ENCODE assay signal across 8 mouse cellular contexts in genomic region chr12:24831153-24831963, GRCm38 (mm10). TPM values are rescaled to one million over a fixed set of nuclear protein-coding genes. Genes with fewer than 3 reads are reported as not detected.
DNase-seq lines count a peak whose midpoint lies in the region; ATAC-seq and TF ChIP-seq lines count a peak whose summit lies in the region.

No protein-coding gene starts in this region.

- H3K9me3 ChIP-seq in embryonic facial prominence, embryonic 15.5 days (replicated peaks): no peaks in the 10 kb centered on the region
- no peaks in the 10 kb centered on the region for H3K9me3 ChIP-seq in stomach, embryonic 14.5 days (ENCODE audit: control insufficient read depth, low read depth, low read length)

- H3K27me3 ChIP-seq in embryonic facial prominence, embryonic 15.5 days: no peaks in the 10 kb centered on the region
- no peaks in the 10 kb centered on the region for H3K27me3 ChIP-seq in myocyte (ENCODE audit: control insufficient read depth, insufficient read depth, insufficient read length)
- H3K27me3 ChIP-seq in stomach, embryonic 14.5 days (ENCODE audit: control insufficient read depth, insufficient read depth, low read length): no peaks in the 10 kb centered on the region

- peak overlapping the region; percentile 91 for H3ac ChIP-seq in myocyte (ENCODE audit: control insufficient read depth, insufficient read length)

- H3K4me3 ChIP-seq in bone marrow macrophage, adult 2 months (ENCODE audit: insufficient read depth, low read length): peak overlapping the region; percentile 69
- H3K4me3 ChIP-seq in embryonic facial prominence, embryonic 15.5 days (replicated peaks): peak overlapping the region; percentile 95
- H3K4me3 ChIP-seq in myocyte: peak overlapping the region; percentile 30
- peak overlapping the region; percentile 82 for H3K4me3 ChIP-seq in stomach, embryonic 14.5 days (ENCODE audit: low read depth, low read length)

- TF ChIP-seq POLR2A in bone marrow macrophage, adult 2 months (IDR thresholded peaks at IDR 0.05; ENCODE audit: borderline replicate concordance, low read depth, low read length): no peak
- TF ChIP-seq POLR2A in myocyte (IDR thresholded peaks at IDR 0.05; ENCODE audit: insufficient read length, low read depth): peak; percentile 89

- WGBS in embryonic facial prominence, embryonic 15.5 days: under 1% methylated on average over 71 of the region's 95 CpGs
- WGBS in stomach, embryonic 14.5 days: under 1% methylated on average over 82 of the region's 95 CpGs

- H3K79me2 ChIP-seq in myocyte (ENCODE audit: control insufficient read depth, insufficient read depth): peaks cover 4% of the 10 kb centered on the region

- peak; percentile 36 to 45 for DNase-seq in B cell, adult 2 months
- DNase-seq in heart, adult 9 months (ENCODE audit: low spot score in 2 of 2): peak; percentile 78 to 83
- peak; percentile 52 for DNase-seq in kidney, adult 9 months
- peak; percentile 86 for DNase-seq in liver

- peak overlapping the region; percentile 69 for H3K4me2 ChIP-seq in embryonic facial prominence, embryonic 15.5 days (replicated peaks)
- H3K4me2 ChIP-seq in myocyte (ENCODE audit: low read depth): peak overlapping the region; percentile 86
- peak overlapping the region; percentile 78 for H3K4me2 ChIP-seq in stomach, embryonic 14.5 days (replicated peaks; ENCODE audit: low read depth, low read length)

- H3K4me1 ChIP-seq in bone marrow macrophage, adult 2 months (ENCODE audit: control insufficient read depth, insufficient read depth, low read length): no peaks in the 10 kb centered on the region
- peaks cover 25% of the 10 kb centered on the region for H3K4me1 ChIP-seq in embryonic facial prominence, embryonic 15.5 days
- peaks cover 23% of the 10 kb centered on the region; the same call in 1 of the 2 replicates for H3K4me1 ChIP-seq in stomach, embryonic 14.5 days (ENCODE audit: control insufficient read depth, insufficient read depth, low read length)

- TF ChIP-seq CTCF in bone marrow macrophage, adult 2 months (IDR thresholded peaks at IDR 0.05; ENCODE audit: low read depth, low read length): no peak

- peak; percentile 100 for ATAC-seq in embryonic facial prominence, embryonic 15.5 days (ENCODE audit: insufficient number of reproducible peaks, low FRiP score, low TSS enrichment, low read depth)
- peak; percentile 99 for ATAC-seq in stomach, embryonic 14.5 days (ENCODE audit: insufficient number of reproducible peaks, insufficient read depth, low FRiP score, low read depth)

- peak overlapping the region; percentile 93 for H3K9ac ChIP-seq in embryonic facial prominence, embryonic 15.5 days
- H3K9ac ChIP-seq in stomach, embryonic 14.5 days (replicated peaks; ENCODE audit: low read depth, low read length): peak overlapping the region; percentile 96

- H3K36me3 ChIP-seq in embryonic facial prominence, embryonic 15.5 days: no peaks in the 10 kb centered on the region
- H3K36me3 ChIP-seq in myocyte (ENCODE audit: control insufficient read depth, insufficient read depth): no peaks in the 10 kb centered on the region
- H3K36me3 ChIP-seq in stomach, embryonic 14.5 days (ENCODE audit: control insufficient read depth, insufficient read depth, low read length): no peaks in the 10 kb centered on the region

- H3K27ac ChIP-seq in bone marrow macrophage, adult 2 months (ENCODE audit: insufficient read depth, low read depth, low read length): no peak overlapping the region
- peak overlapping the region; percentile 93 for H3K27ac ChIP-seq in embryonic facial prominence, embryonic 15.5 days (replicated peaks)
- peak overlapping the region; percentile 92 for H3K27ac ChIP-seq in stomach, embryonic 14.5 days (ENCODE audit: low read length)

TF ChIP-seq in myocyte, 11 proteins besides CTCF, POLR2A, EP300 and RAD21:
- TF ChIP-seq CEBPB (IDR thresholded peaks at IDR 0.05; ENCODE audit: insufficient read depth, poor library complexity, severe bottlenecking): no peak
- TF ChIP-seq MAX (IDR thresholded peaks at IDR 0.05; ENCODE audit: low read depth): no peak
- TF ChIP-seq POLR2AphosphoS2 (IDR thresholded peaks at IDR 0.05; ENCODE audit: insufficient read length, low read depth): peak; percentile 81
- no peak for TF ChIP-seq REST (IDR thresholded peaks at IDR 0.05; ENCODE audit: insufficient read depth, insufficient read length)
- peak in 2 of 3 experiments; percentile 3 to 9 for TF ChIP-seq MYOD1 (IDR thresholded peaks at IDR 0.05; ENCODE audit: control insufficient read depth in 1 of 3, insufficient read length in 2 of 3, low read depth in 2 of 3)
- TF ChIP-seq E2F4 (IDR thresholded peaks at IDR 0.05; ENCODE audit: insufficient read depth): no peak
- no peak for TF ChIP-seq TCF3 (IDR thresholded peaks at IDR 0.05; ENCODE audit: insufficient read length, low read depth)
- TF ChIP-seq TCF12 (IDR thresholded peaks at IDR 0.05; ENCODE audit: insufficient read depth, poor library complexity, severe bottlenecking): no peak
- no peak for TF ChIP-seq SRF (IDR thresholded peaks at IDR 0.05; ENCODE audit: control insufficient read depth, insufficient read length, low read depth)
- peak in 1 of 3 experiments; percentile 36 for TF ChIP-seq MYOG (IDR thresholded peaks at IDR 0.05; ENCODE audit: control insufficient read depth in 1 of 3, insufficient read depth in 1 of 3, insufficient read length in 2 of 3, low read depth in 2 of 3)
- TF ChIP-seq USF1 (IDR thresholded peaks at IDR 0.05; ENCODE audit: low read depth): no peak

RNA-seq across cellular contexts. Expression of gene Mboat2, which starts 0.7 kb away (rescaled TPM):
- 0.23 TPM in 1 of 2 replicates, not detected in the other for polyA plus RNA-seq in bone marrow macrophage, adult 2 months (2012; ENCODE audit: insufficient read depth, insufficient read length, missing spikeins)
- 64.8 and 69.0 TPM in 2 replicates for polyA plus RNA-seq in embryonic facial prominence, embryonic 15.5 days (2015; fragmentation: Nextera tagmentation; extraction: Ambion mirVana)
- 16.9 TPM for polyA plus RNA-seq in myocyte (2012; fragmentation: generic; extraction: Trizol)
- polyA plus RNA-seq in stomach, embryonic 14.5 days (2014; fragmentation: Nextera tagmentation; extraction: Ambion mirVana): 49.0 and 56.6 TPM in 2 replicates

Comparison
In these comparisons a context has a peak if more than half of its experiments do, and no peak if none do; other contexts are left out.
1. H3K4me3 ChIP-seq: peak in every context shown above with its lines; median percentile 95 in embryonic facial prominence, embryonic 15.5 days; 82 in stomach, embryonic 14.5 days; 69 in bone marrow macrophage, adult 2 months; 30 in myocyte.
2. RNA of gene Mboat2, which starts 0.7 kb away (polyA plus RNA-seq): 64.8 to 69.0 TPM in embryonic facial prominence, embryonic 15.5 days, 49.0 to 56.6 TPM in stomach, embryonic 14.5 days and 16.9 TPM in myocyte (single experiment); 0.23 TPM in bone marrow macrophage, adult 2 months; every median in the first group is over 10 times any median in the second.
3. Peak in every context shown above with its lines, with median percentiles within 50 percentile points of each other: DNase-seq and H3K4me2 ChIP-seq.